Mouse (Mus musculus): ENCODE measurements around the gene Bag2.
"Not testable (repeated sequence)": the region's sequence is repeated elsewhere in the genome, so short reads cannot be mapped to it uniquely, and the experiment has no call there.

DNA sequence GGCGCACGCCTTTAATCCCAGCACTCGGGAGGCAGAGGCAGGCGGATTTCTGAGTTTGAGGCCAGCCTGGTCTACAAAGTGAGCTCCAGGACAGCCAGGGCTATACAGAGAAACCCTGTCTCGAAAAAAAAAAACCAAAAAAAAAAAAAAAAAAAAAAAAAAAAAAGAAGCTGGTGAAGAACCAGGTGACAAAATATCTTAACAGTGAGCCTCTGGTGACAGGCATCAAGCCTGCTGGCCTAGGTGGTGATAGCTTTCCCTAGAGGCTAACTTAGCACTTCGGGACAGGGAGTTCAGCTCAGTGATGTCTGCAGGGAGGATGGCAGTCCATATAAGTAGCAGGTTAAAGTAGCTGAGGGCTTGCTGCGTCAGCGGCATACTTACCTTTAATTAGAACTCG lies 12.8 kb downstream of the Bag2 start:
- TF ChIP-seq GATA1, TAL1 (IDR thresholded peaks at IDR 0.05; ENCODE audit: low read length): not testable (repeated sequence)
